Mouse (Mus musculus) kidney, embryonic 14.5 days (tissue): ENCODE results near the gene Mb21d2. TPM values are rescaled to one million over a fixed set of nuclear protein-coding genes. Genes with fewer than 3 reads are reported as not detected.

ENCODE experiments used
- polyA plus RNA-seq: library from polyadenylated mRNA; unstranded; fragments of >200 nt; fragmentation: Nextera tagmentation; extraction: Ambion mirVana; gene quantifications from 2 replicates; pipeline ENCODE4 v1.2.1, GENCODE M21; 2014

Mb21d2 gene
- polyA plus RNA-seq, 1 experiment from 2014 or later = 9.4 TPM

Other genes with a start within 250 kb of the Mb21d2 start
- 4.0 and 4.4 TPM in 2 replicates for gene Fgf12, start 176.6 kb downstream of the Mb21d2 start, polyA plus RNA-seq